Mouse (Mus musculus) forebrain, embryonic 15.5 days (tissue): ENCODE measurements at regions not wholly inside any gene's neighbourhood (a gene's known extent, or its start where the extent isn't known, plus 50 kb on each side); places are given as distances from the start of the nearest gene placed in this dataset.
"Not testable (repeated sequence)": the region's sequence is repeated elsewhere in the genome, so short reads cannot be mapped to it uniquely, and the experiment has no call there.

Source experiments
- ATAC-seq: fragments of 200-750 bp; cut with Nextera tagmentation; replicated peaks from 2 replicates; pipeline ENCODE4 v1.8.0; 2017; ENCODE audit warnings: mild to moderate bottlenecking, moderate TSS enrichment, moderate library complexity
- H3K27ac ChIP-seq: fragments of 300-500 bp; sonication (generic); replicated peaks from 2 replicates; pipeline ENCODE4 v1.5.1; 2015; ENCODE audit warnings: mild to moderate bottlenecking, inconsistent platforms
- H3K27me3 ChIP-seq: fragments of 300-500 bp; sonication (generic); 2 replicates; pipeline ENCODE4 v1.6.1; 2015; ENCODE audit warnings: inconsistent platforms
- H3K36me3 ChIP-seq: fragments of 300-500 bp; sonication (generic); 2 replicates; pipeline ENCODE4 v1.6.1; 2015; ENCODE audit warnings: mild to moderate bottlenecking, inconsistent platforms
- H3K4me1 ChIP-seq: fragments of 300-500 bp; sonication (generic); 2 replicates; pipeline ENCODE4 v1.6.1; 2015; ENCODE audit warnings: inconsistent platforms
- H3K4me2 ChIP-seq: fragments of 300-500 bp; sonication (generic); replicated peaks from 2 replicates; pipeline ENCODE4 v1.6.1; 2015; ENCODE audit warnings: mild to moderate bottlenecking, inconsistent platforms
- H3K4me3 ChIP-seq: fragments of 300-500 bp; sonication (generic); 2 replicates; pipeline ENCODE4 v1.5.1; 2015; ENCODE audit warnings: mild to moderate bottlenecking, inconsistent platforms
- H3K9ac ChIP-seq: fragments of 300-500 bp; sonication (generic); replicated peaks from 2 replicates; pipeline ENCODE4 v1.6.1; 2015; ENCODE audit warnings: mild to moderate bottlenecking, inconsistent platforms
- H3K9me3 ChIP-seq: fragments of 300-500 bp; sonication (generic); 2 replicates; pipeline ENCODE4 v1.6.1; 2016; ENCODE audit warnings: inconsistent platforms
- WGBS: fragments of 180-500 bp; shearing (Covaris S2); methylation state at CpG from one replicate; pipeline ENCODE4 v1.1.7; 2015; ENCODE audit warnings: mixed read lengths; 5-methylcytosine and 5-hydroxymethylcytosine counted together

- H3K9ac ChIP-seq, H3K36me3 ChIP-seq, H3K4me2 ChIP-seq, ATAC-seq, H3K4me3 ChIP-seq, H3K9me3 ChIP-seq, H3K27me3 ChIP-seq, H3K27ac ChIP-seq, H3K4me1 ChIP-seq: not testable (repeated sequence)
- 69% methylated on average over 3 of the region's 3 CpGs for WGBS
Measured at GRCm38 (mm10) chrX:19341231-19342007, 139.7 kb downstream of the Tex13c3 start.

DNA sequence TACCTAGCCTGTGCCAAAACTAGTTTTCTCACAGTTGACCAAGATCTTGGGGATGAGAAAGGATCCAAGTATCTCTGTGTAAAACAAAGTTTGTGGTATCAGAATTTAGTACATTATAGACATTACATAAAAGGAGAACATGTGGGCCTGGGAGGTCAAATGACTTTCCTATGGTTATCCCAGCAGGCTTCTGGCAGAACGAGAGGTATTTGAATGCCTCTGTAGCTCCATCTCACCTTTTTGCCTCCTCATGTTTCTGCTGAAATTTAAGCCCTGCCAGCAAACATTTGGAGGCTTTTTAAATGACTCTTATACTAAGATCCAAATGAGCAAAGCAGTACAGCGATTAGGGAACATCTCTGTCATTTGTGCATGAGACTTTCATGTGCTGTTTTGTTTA is 167.8 kb downstream of the Tex13c3 start:
- WGBS, result 73% methylated on average over 2 of the region's 2 CpGs
- ATAC-seq, result no peak
- no peak overlapping the region for H3K9ac ChIP-seq
- no peak overlapping the region for H3K4me2 ChIP-seq
- H3K27ac ChIP-seq, result no peak overlapping the region
- no peaks in the 10 kb centered on the region for H3K9me3 ChIP-seq
- H3K4me3 ChIP-seq, result no peak overlapping the region
- no peaks in the 10 kb centered on the region for H3K27me3 ChIP-seq
- no peaks in the 10 kb centered on the region for H3K36me3 ChIP-seq
- no peaks in the 10 kb centered on the region for H3K4me1 ChIP-seq

DNA sequence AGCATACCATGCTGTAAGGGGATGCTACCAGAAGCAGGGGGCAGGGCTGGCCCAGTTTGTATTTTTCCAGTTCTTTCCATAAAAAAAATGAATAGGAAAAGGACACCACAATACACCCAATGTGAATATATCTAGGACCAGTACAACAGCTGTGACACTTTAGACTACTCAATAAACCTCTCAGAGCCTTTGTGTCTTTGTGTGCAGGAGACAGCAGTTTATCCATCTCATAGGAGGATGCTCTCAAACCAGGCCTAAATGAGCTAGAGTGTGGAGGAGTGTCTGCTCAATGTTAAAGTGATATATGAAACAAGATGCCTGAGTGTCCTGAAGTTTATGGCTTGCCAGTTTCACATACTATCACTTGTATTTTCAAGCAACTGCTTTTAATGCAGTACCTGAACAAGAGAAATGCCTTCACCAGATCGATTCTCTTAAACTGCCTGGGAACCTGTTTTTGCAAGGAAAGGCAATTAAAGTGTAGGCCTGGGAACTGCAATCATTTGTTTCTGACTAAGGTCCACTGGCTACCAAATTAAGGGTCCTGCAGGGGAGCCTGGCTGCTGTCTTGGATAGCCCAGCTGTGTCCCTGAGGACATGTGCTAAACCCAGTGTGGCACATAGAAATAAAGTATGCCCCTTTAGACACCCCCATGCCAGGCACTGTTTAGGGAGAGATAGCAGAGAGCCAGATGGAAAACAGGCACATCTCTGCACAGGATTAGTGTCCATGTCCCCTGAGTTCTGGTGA is 169.1 kb downstream of the Tex13c3 start:
- 73% methylated on average over 1 of the region's 1 CpGs for WGBS
- Histone ChIP-seq H3K9ac (no peak overlapping the region), H3K9me3 (no peaks in the 10 kb centered on the region), H3K4me1 (no peaks in the 10 kb centered on the region), H3K4me2 (no peak overlapping the region), H3K4me3 (no peak overlapping the region), H3K27me3 (no peaks in the 10 kb centered on the region), H3K27ac (no peak overlapping the region), H3K36me3 (no peaks in the 10 kb centered on the region)
- no peak for ATAC-seq

DNA sequence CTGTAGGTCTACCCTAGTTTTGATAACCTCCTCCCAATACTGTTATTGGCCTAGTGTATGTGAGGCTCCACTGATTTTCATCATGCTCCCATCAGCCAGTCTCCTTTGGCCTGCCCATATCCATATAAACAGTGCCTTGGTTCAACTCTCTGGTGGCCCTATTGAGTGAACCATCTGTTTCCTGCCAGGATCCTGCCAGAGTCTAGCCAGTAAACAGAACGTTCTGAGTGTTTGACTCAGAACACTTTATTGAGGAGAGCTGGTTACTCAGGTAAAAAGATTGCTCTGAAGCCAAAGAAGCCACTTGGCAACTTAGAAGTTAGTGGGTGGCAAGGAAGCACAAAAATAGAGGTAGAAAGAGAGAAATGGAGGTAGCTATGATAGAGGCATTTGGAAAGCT is 169.7 kb downstream of the Tex13c3 start:
- ATAC-seq, result no peak

DNA sequence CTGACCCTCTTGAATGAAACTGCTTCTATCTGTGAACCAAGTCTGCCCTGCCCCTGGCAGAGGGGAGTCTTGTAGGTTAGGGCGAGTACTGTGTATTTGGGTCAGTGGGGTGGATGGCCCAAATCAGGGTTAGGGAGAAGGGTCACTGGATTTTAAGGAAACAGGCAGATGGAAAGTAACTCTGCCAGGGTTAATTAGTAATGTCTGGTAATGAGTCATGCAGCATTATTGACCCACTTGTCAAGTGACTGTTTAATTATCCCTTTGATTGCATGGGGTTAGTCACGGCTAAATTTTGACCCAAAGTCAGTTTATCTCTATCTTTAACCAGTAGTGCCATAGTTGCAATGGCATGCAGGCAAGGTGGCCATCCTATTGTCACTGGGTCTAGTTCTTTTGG is 192.9 kb downstream of the Tex13c3 start:
- Histone ChIP-seq H3K36me3 (no peaks in the 10 kb centered on the region), H3K27me3 (no peaks in the 10 kb centered on the region), H3K9ac (no peak overlapping the region), H3K4me2 (no peak overlapping the region), H3K4me1 (no peaks in the 10 kb centered on the region), H3K27ac (no peak overlapping the region), H3K4me3 (no peak overlapping the region), H3K9me3 (no peaks in the 10 kb centered on the region)
- no peak for ATAC-seq
- 88% methylated on average over 2 of the region's 2 CpGs for WGBS

More for the DNA sequence above, 169.7 kb downstream of the Tex13c3 start:
- Histone ChIP-seq H3K27me3 (no peaks in the 10 kb centered on the region), H3K4me2 (no peak overlapping the region), H3K27ac (no peak overlapping the region), H3K9me3 (no peaks in the 10 kb centered on the region), H3K9ac (no peak overlapping the region), H3K4me1 (no peaks in the 10 kb centered on the region), H3K4me3 (no peak overlapping the region), H3K36me3 (no peaks in the 10 kb centered on the region)
- WGBS, result 36% methylated on average over 1 of the region's 1 CpGs

DNA sequence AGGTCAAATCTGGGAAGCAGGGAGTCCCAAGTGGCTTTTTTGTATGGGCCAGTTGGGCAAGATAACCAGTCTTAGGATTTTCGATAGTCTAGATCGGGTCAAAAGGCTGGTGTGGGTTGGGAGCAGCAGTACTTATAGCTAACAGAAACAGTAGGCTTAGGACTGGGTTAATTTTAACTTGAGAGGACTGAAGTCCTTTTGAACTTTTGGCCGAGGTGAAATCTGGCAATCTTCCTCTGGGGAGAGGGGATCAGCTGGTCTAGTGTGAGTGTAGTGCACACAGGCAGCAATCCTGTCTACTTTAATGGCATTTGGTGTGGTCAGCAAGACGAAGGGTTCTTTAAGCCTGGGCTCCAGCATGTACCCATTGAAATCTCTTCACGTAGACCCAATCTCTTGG is 194.7 kb downstream of the Tex13c3 start:
- WGBS, result 89% methylated on average over 5 of the region's 5 CpGs
- H3K9ac ChIP-seq, result no peak overlapping the region
- H3K4me2 ChIP-seq, result no peak overlapping the region
- H3K27me3 ChIP-seq, result no peaks in the 10 kb centered on the region
- no peak overlapping the region for H3K27ac ChIP-seq
- H3K9me3 ChIP-seq, result no peaks in the 10 kb centered on the region
- no peaks in the 10 kb centered on the region for H3K36me3 ChIP-seq
- no peaks in the 10 kb centered on the region for H3K4me1 ChIP-seq
- ATAC-seq, result no peak
- H3K4me3 ChIP-seq, result no peak overlapping the region

DNA sequence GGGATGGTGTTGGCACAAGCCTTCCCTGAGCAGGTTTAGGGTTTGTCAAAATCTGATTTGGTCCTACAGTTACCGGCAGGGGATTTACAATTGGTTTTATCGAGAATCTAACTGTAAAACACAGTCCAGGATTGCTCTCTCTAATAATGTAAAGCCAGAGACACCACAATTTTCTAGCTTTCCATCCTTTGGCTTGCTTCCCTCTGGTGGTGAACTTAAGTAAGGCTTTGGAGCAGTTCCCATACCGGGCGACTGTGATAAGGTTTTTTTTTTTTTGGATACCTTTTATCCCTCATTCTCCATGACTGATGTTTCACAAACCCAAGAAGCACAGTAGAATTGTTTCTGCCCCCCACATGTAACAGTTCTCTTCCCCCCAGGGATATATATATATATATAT is 195.3 kb downstream of the Tex13c3 start:
- Histone ChIP-seq H3K9ac (no peak overlapping the region), H3K9me3 (no peaks in the 10 kb centered on the region), H3K27me3 (no peaks in the 10 kb centered on the region), H3K27ac (no peak overlapping the region), H3K4me3 (no peak overlapping the region), H3K36me3 (no peaks in the 10 kb centered on the region), H3K4me2 (no peak overlapping the region), H3K4me1 (no peaks in the 10 kb centered on the region)
- 77% methylated on average over 4 of the region's 4 CpGs for WGBS
- ATAC-seq, result no peak

GRCm38 (mm10) chrX:19283078-19283477 is 198.0 kb downstream of the Tex13c3 start:
- Histone ChIP-seq H3K9me3 (no peaks in the 10 kb centered on the region), H3K4me2 (no peak overlapping the region), H3K27me3 (no peaks in the 10 kb centered on the region), H3K27ac (no peak overlapping the region), H3K4me3 (no peak overlapping the region), H3K9ac (no peak overlapping the region), H3K36me3 (no peaks in the 10 kb centered on the region), H3K4me1 (no peaks in the 10 kb centered on the region)
- ATAC-seq, result no peak
- WGBS, result 90% methylated on average over 3 of the region's 3 CpGs

DNA sequence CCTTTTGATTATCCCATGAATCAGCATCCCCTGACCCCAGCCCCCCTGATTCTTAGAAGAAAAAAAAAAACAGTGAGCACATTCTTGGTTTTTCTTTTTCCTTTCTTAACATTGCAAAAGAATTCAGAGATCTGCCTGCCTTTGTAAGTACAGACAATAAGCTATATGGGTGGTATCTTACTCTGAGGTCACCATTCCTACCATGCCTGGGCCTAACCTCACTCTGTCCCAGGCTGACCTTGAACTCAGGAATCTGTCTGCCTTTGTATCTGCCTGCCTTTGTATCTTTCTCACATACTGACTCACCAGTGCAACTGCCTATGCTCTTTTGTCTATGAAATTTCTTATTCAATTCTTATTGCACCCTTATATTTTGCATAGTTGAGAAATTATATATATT is 216.9 kb downstream of the Tex13c3 start:
- Histone ChIP-seq H3K9me3 (no peaks in the 10 kb centered on the region), H3K9ac (no peak overlapping the region), H3K4me1 (no peaks in the 10 kb centered on the region), H3K4me2 (no peak overlapping the region), H3K36me3 (no peaks in the 10 kb centered on the region), H3K27ac (no peak overlapping the region), H3K27me3 (no peaks in the 10 kb centered on the region), H3K4me3 (no peak overlapping the region)
- ATAC-seq, result no peak

DNA sequence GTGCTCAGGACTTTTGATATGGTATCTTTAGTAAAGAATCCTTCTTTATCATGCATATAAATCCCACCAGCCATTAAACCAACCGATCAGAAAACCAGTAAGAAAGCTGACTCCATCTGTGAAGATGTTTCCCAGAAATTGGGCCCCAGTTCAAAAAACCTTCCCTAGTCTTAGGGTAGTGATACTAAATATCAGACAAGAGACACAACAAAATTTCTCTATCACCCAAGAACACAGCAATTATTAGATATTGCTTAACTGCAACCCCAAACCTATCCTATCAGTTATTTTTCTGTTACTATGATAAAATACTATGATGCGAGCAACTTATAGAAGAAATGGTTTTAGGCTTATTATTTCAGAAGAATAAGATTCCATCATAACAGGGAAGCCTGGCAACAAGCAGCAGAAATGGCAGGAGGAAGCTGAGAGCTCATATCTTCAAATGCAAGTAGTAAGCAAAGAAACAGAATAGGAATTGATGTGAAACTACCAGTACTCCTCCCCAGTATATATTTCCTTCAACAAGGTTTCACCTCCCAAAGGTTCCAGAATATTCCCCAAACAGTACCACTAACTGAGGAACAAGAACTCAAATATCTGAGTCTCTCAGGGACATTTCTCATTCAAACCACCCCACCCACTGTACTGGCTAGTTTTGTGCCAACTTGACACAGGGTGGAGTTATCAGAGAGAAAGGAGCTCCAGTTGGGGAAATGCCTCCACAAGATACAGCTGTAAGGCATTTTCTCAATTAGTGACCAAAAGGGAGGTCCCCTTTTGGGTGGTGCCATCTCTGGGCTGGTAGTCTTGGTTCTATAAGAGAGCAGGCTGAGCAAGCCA is 234.1 kb downstream of the Tex13c3 start:
- 94% methylated on average over 2 of the region's 2 CpGs for WGBS
- Histone ChIP-seq H3K4me3 (no peak overlapping the region), H3K9me3 (no peaks in the 10 kb centered on the region), H3K27me3 (no peaks in the 10 kb centered on the region), H3K9ac (no peak overlapping the region), H3K27ac (no peak overlapping the region), H3K36me3 (no peaks in the 10 kb centered on the region), H3K4me2 (no peak overlapping the region), H3K4me1 (no peaks in the 10 kb centered on the region)
- ATAC-seq, result no peak

DNA sequence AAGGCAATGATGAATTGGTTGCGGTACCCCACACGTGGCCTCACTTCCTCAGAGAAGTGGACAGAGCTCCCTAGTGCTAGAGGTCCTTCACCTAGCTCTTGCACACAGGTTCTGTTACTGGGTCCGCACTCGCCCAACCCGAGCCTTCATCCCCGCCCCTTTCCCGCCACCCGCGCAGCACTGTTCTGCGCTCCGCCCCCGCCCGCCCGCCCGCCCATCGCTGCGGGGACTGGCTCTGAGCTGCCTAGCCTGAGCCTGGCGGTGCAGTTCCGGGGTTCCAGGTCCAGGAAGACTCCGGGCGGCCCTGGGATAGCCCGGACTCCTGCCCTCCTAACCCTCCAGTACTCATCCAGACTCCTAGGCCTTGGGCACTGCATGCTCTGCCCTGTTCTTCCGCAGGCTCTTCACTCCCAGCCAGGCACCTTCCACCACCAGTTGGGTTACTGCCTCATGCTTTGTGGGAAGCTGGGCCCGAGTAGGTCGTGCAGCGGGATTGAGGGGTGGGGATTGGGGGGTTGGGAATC is 243.3 kb downstream of the Tex13c3 start:
- Histone ChIP-seq H3K27me3 (no peaks in the 10 kb centered on the region), H3K4me1 (no peaks in the 10 kb centered on the region), H3K9me3 (no peaks in the 10 kb centered on the region), H3K36me3 (no peaks in the 10 kb centered on the region), H3K4me2 (peak overlapping the region; percentile 85), H3K9ac (peak overlapping the region; percentile 49), H3K4me3 (peak overlapping the region; percentile 50), H3K27ac (no peak overlapping the region)
- peak; percentile 94 for ATAC-seq
- 6% methylated on average over 11 of the region's 26 CpGs for WGBS
